Mouse (Mus musculus): ENCODE measurements around the gene Tff3. TPM values are rescaled to one million over a fixed set of nuclear protein-coding genes. Genes with fewer than 3 reads are reported as not detected.

Tff3 gene
- total RNA-seq, 2 experiments from 2014 or later, result not detected

GRCm38 (mm10) chr17:31121975-31122374 is 7.5 kb downstream of the Tff3 start:
- no peak for DNase-seq

GRCm38 (mm10) chr17:31119429-31119828 is 10.0 kb downstream of the Tff3 start:
- peak; percentile 42 for DNase-seq

GRCm38 (mm10) chr17:31117946-31118345 is 11.5 kb downstream of the Tff3 start:
- DNase-seq, result no peak

GRCm38 (mm10) chr17:31116063-31116462 is 13.4 kb downstream of the Tff3 start:
- no peak for DNase-seq

- no peak for DNase-seq
Measured at GRCm38 (mm10) chr17:31113191-31113856, 16.1 kb downstream of the Tff3 start.

GRCm38 (mm10) chr17:31108388-31108787 is 21.1 kb downstream of the Tff3 start:
- DNase-seq, result no peak

GRCm38 (mm10) chr17:31103823-31104222 is 25.6 kb downstream of the Tff3 start:
- DNase-seq, result no peak

- no peak for DNase-seq
Measured at GRCm38 (mm10) chr17:31103007-31103570, 26.4 kb downstream of the Tff3 start.

GRCm38 (mm10) chr17:31098788-31099187 is 30.7 kb downstream of the Tff3 start:
- DNase-seq, result no peak

GRCm38 (mm10) chr17:31096893-31097292 is 32.6 kb downstream of the Tff3 start:
- DNase-seq, result no peak

GRCm38 (mm10) chr17:31095570-31095969 is 33.9 kb downstream of the Tff3 start:
- DNase-seq, result no peak

GRCm38 (mm10) chr17:31094781-31095180 is 34.7 kb downstream of the Tff3 start:
- no peak for DNase-seq

GRCm38 (mm10) chr17:31091023-31091735 is 38.3 kb downstream of the Tff3 start:
- DNase-seq, result no peak

GRCm38 (mm10) chr17:31089848-31090247 is 39.6 kb downstream of the Tff3 start:
- no peak for DNase-seq

- DNase-seq, result no peak
Measured at GRCm38 (mm10) chr17:31088711-31089110, 40.7 kb downstream of the Tff3 start.

- no peak for DNase-seq
Measured at GRCm38 (mm10) chr17:31086196-31086595, 43.2 kb downstream of the Tff3 start.

- DNase-seq, result no peak
Measured at GRCm38 (mm10) chr17:31085519-31085918, 43.9 kb downstream of the Tff3 start.

- no peak for DNase-seq
Measured at GRCm38 (mm10) chr17:31082296-31083078, 47.0 kb downstream of the Tff3 start.

GRCm38 (mm10) chr17:31079078-31079840 is 50.2 kb downstream of the Tff3 start:
- DNase-seq, result no peak

GRCm38 (mm10) chr17:31078581-31078980 is 50.9 kb downstream of the Tff3 start:
- DNase-seq, result no peak

- no peak for DNase-seq
Measured at GRCm38 (mm10) chr17:31077561-31077960, 51.9 kb downstream of the Tff3 start.

- DNase-seq, result no peak
Measured at GRCm38 (mm10) chr17:31075471-31075870, 54.0 kb downstream of the Tff3 start.
